Mouse (Mus musculus) midbrain, embryonic 15.5 days (tissue): ENCODE data around the gene Fam187a. TPM values are rescaled to one million over a fixed set of nuclear protein-coding genes. Genes with fewer than 3 reads are reported as not detected.

Experiments used
- ATAC-seq: fragments of 200-750 bp; cut with Nextera tagmentation; replicated peaks from 2 replicates; pipeline ENCODE4 v1.8.0; 2017; ENCODE audit warnings: moderate TSS enrichment
- H3K27ac ChIP-seq: fragments of 300-500 bp; sonication (generic); 2 replicates; pipeline ENCODE4 v1.5.1; 2015; ENCODE audit warnings: mild to moderate bottlenecking, inconsistent platforms
- H3K27me3 ChIP-seq: fragments of 300-500 bp; sonication (generic); replicated peaks from 2 replicates; pipeline ENCODE4 v1.6.1; 2015; ENCODE audit warnings: inconsistent platforms
- H3K36me3 ChIP-seq: fragments of 300-500 bp; sonication (generic); replicated peaks from 2 replicates; pipeline ENCODE4 v1.6.1; 2015; ENCODE audit warnings: inconsistent platforms
- H3K4me1 ChIP-seq: fragments of 300-500 bp; sonication (generic); 2 replicates; pipeline ENCODE4 v1.6.1; 2015; ENCODE audit warnings: inconsistent platforms
- H3K4me2 ChIP-seq: fragments of 300-500 bp; sonication (generic); 2 replicates; pipeline ENCODE4 v1.6.1; 2015; ENCODE audit warnings: inconsistent platforms, mild to moderate bottlenecking, moderate library complexity
- H3K4me3 ChIP-seq: fragments of 300-500 bp; sonication (generic); 2 replicates; pipeline ENCODE4 v1.5.1; 2015; ENCODE audit warnings: mild to moderate bottlenecking, inconsistent platforms
- H3K9ac ChIP-seq: fragments of 300-500 bp; sonication (generic); 2 replicates; pipeline ENCODE4 v1.6.1; 2015; ENCODE audit warnings: mild to moderate bottlenecking, inconsistent platforms
- H3K9me3 ChIP-seq: fragments of 300-500 bp; sonication (generic); 2 replicates; pipeline ENCODE4 v1.6.1; 2016; ENCODE audit warnings: inconsistent platforms
- WGBS: fragments of 180-500 bp; shearing (Covaris S2); methylation state at CpG from one replicate; pipeline ENCODE4 v1.1.7; 2015; ENCODE audit warnings: mixed read lengths; 5-methylcytosine and 5-hydroxymethylcytosine counted together
- polyA plus RNA-seq: library from polyadenylated mRNA; unstranded; fragments of >200 nt; fragmentation: Nextera tagmentation; extraction: Ambion mirVana; gene quantifications from 2 replicates; pipeline ENCODE4 v1.2.1, GENCODE M21; 2015

Gene Fam187a
- polyA plus RNA-seq, 1 experiment from 2014 or later: not detected

- WGBS: 60% methylated on average over 9 of the region's 9 CpGs
- no peaks in the 10 kb centered on the region for H3K9me3 ChIP-seq
- peak; percentile 63 for ATAC-seq
- no peak overlapping the region for H3K27ac ChIP-seq
- peaks cover 21% of the 10 kb centered on the region for H3K27me3 ChIP-seq
- no peak overlapping the region for H3K4me3 ChIP-seq
- no peak overlapping the region for H3K4me2 ChIP-seq
- no peaks in the 10 kb centered on the region for H3K36me3 ChIP-seq
- H3K4me1 ChIP-seq: peaks cover under 1% of the 10 kb centered on the region; the same call in 1 of the 2 replicates
- no peak overlapping the region for H3K9ac ChIP-seq
Observed at GRCm38 (mm10) chr11:102898408-102898807, 13.4 kb downstream of the Fam187a start.

DNA sequence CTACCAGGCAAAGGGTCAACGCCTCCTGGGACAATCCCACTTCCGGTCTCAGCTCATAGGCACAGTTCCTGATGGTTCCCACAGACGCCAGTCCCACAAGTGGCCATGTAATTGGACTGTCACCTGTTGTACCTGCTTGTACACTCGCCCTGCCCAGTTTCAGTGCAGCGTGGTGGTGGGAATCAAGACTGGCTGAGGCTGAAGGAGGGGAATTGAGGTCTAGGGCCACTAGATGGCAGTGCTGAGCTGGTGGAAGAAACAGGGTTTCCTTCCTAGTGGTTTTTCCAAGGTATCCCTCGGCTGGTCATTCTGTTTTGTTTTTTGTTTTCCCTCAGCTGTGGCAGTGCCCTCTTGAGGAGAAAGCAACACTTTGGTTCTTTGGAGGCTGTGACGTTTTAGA, 15.8 kb downstream of the Fam187a start, which contains the start of gene Gfap:
Gene Gfap, minus strand, starts transcription at position 150 of the 400 bp plus-strand sequence.
- no peak within 1 kb of the TSS for H3K4me3 ChIP-seq
- 14% methylated on average over 7 of the region's 7 CpGs for WGBS
- H3K4me2 ChIP-seq: no peak within 1 kb of the TSS
- no peaks in the 10 kb centered on the region for H3K9me3 ChIP-seq
- H3K27ac ChIP-seq: no peak within 1 kb of the TSS
- H3K36me3 ChIP-seq: no peaks in the 10 kb centered on the region
- no peaks in the 10 kb centered on the region for H3K27me3 ChIP-seq
- H3K9ac ChIP-seq: no peak within 1 kb of the TSS
- 0 out of 2 replicates have a peak, but pooled peaks have one; percentile 30 for ATAC-seq
- no peaks in the 10 kb centered on the region for H3K4me1 ChIP-seq

DNA sequence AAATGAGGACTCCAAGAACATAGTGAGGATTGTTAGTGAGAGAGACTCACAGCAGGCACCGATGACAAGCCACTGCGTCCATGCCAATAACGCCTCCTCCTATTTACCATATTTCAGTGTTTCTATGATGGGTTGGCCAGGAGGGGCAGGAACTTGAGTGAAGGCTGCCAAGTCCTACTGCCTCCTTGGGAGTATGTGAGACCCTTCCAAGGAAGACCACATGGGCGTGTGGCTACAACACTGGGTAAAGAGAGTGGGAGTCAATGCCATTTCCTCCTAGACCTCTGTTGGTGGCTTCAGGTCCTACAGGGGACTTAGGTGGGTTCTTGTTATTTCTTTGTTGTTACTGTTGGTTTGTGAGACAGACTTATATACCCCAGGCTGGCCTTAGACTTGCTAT, 16.2 kb downstream of the Fam187a start:
- 0 out of 2 replicates have a peak, but pooled peaks have one; percentile 39 for ATAC-seq
- 61% methylated on average over 4 of the region's 4 CpGs for WGBS
- H3K9ac ChIP-seq: no peak overlapping the region
- H3K36me3 ChIP-seq: no peaks in the 10 kb centered on the region
- H3K27me3 ChIP-seq: no peaks in the 10 kb centered on the region
- H3K27ac ChIP-seq: no peak overlapping the region
- H3K4me2 ChIP-seq: no peak overlapping the region
- no peak overlapping the region for H3K4me3 ChIP-seq
- no peaks in the 10 kb centered on the region for H3K4me1 ChIP-seq
- no peaks in the 10 kb centered on the region for H3K9me3 ChIP-seq

DNA sequence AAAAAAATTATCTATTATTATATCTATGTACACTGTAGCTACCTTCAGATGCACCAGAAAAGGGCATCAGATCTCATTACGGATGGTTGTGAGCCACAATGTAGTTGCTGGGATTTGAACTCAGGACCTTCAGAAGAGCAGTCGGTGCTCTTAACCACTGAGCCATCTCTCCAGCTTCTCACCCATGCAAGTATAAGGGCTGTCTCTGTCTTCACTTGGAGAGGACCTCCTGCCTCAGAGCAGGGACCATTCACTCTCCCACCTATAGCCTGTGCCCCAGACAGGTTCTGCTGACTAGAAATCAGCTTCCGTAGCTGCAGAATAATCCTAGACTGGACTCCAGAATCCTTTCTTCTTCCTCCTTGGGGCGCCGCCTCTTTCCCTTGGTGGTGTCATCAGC, 17.1 kb downstream of the Fam187a start:
- H3K36me3 ChIP-seq: no peaks in the 10 kb centered on the region
- H3K4me3 ChIP-seq: no peak overlapping the region
- H3K4me2 ChIP-seq: no peak overlapping the region
- 71% methylated on average over 5 of the region's 5 CpGs for WGBS
- H3K9me3 ChIP-seq: no peaks in the 10 kb centered on the region
- no peaks in the 10 kb centered on the region for H3K4me1 ChIP-seq
- ATAC-seq: no peak
- H3K27me3 ChIP-seq: no peaks in the 10 kb centered on the region
- no peak overlapping the region for H3K27ac ChIP-seq
- no peak overlapping the region for H3K9ac ChIP-seq

- H3K9ac ChIP-seq: no peak overlapping the region
- no peak overlapping the region for H3K27ac ChIP-seq
- H3K4me1 ChIP-seq: no peaks in the 10 kb centered on the region
- WGBS: 79% methylated on average over 7 of the region's 7 CpGs
- H3K4me2 ChIP-seq: no peak overlapping the region
- no peaks in the 10 kb centered on the region for H3K36me3 ChIP-seq
- ATAC-seq: no peak
- H3K9me3 ChIP-seq: no peaks in the 10 kb centered on the region
- H3K4me3 ChIP-seq: no peak overlapping the region
- no peaks in the 10 kb centered on the region for H3K27me3 ChIP-seq
Observed at GRCm38 (mm10) chr11:102903654-102904053, 18.7 kb downstream of the Fam187a start.

DNA sequence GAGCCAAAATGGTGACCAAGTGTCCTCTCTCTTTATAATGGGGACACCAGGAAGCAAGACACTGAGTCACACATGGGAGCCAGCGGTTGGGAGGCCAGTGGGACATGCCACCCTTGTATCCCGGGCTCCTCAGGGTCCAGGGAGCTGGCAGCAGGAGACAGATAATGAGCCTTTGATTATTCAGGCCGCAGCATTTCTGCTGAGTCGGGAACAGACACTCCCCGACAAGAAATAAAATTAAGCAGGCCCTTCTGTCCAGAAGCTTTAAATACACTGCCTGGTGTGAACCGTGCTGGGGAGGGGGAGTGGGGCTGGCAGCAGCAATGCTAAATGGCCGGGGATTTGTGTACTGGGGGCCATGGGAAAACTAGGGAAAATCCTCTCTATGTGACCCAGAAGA, 26.4 kb downstream of the Fam187a start:
- no peaks in the 10 kb centered on the region for H3K9me3 ChIP-seq
- no peak for ATAC-seq
- H3K36me3 ChIP-seq: no peaks in the 10 kb centered on the region
- no peak overlapping the region for H3K4me3 ChIP-seq
- no peak overlapping the region for H3K4me2 ChIP-seq
- H3K27ac ChIP-seq: no peak overlapping the region
- no peaks in the 10 kb centered on the region for H3K4me1 ChIP-seq
- no peaks in the 10 kb centered on the region for H3K27me3 ChIP-seq
- H3K9ac ChIP-seq: no peak overlapping the region
- WGBS: 72% methylated on average over 7 of the region's 7 CpGs

DNA sequence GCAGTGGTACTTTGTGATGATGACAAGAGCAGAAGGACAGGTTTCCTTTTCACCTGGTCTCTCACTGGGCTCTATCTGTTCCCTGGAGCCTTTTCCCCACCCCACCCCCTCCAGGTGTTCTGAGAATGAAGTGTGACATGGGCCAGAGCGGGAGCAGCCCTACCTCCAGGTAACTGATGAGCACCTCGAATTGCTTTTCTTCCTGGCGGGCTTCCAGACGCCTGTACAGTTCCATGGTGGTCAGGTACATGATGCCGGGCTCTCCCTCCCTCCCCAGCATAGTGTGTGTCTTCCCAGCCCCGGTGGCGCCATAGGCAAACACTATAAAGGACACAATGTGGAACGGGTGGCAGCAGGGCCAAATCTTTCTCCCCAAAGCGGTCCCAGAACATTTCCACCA, 30.4 kb downstream of the Fam187a start:
- ATAC-seq: no peak
- Histone ChIP-seq H3K9ac (no peak overlapping the region), H3K4me1 (no peaks in the 10 kb centered on the region), H3K27me3 (no peaks in the 10 kb centered on the region), H3K36me3 (no peaks in the 10 kb centered on the region), H3K4me3 (no peak overlapping the region), H3K9me3 (no peaks in the 10 kb centered on the region), H3K4me2 (no peak overlapping the region), H3K27ac (no peak overlapping the region)
- WGBS: 93% methylated on average over 9 of the region's 9 CpGs

- Histone ChIP-seq H3K9me3 (no peaks in the 10 kb centered on the region), H3K9ac (no peak overlapping the region), H3K4me3 (no peak overlapping the region), H3K36me3 (no peaks in the 10 kb centered on the region), H3K4me1 (peaks cover 9% of the 10 kb centered on the region), H3K27ac (no peak overlapping the region), H3K4me2 (no peak overlapping the region), H3K27me3 (no peaks in the 10 kb centered on the region; the same call in 1 of the 2 replicates)
- 76% methylated on average over 4 of the region's 4 CpGs for WGBS
- no peak for ATAC-seq
Observed at GRCm38 (mm10) chr11:102918077-102918476, 33.1 kb downstream of the Fam187a start.

GRCm38 (mm10) chr11:102921491-102921890, 36.5 kb downstream of the Fam187a start:
- ATAC-seq: no peak
- no peak overlapping the region for H3K27ac ChIP-seq

DNA sequence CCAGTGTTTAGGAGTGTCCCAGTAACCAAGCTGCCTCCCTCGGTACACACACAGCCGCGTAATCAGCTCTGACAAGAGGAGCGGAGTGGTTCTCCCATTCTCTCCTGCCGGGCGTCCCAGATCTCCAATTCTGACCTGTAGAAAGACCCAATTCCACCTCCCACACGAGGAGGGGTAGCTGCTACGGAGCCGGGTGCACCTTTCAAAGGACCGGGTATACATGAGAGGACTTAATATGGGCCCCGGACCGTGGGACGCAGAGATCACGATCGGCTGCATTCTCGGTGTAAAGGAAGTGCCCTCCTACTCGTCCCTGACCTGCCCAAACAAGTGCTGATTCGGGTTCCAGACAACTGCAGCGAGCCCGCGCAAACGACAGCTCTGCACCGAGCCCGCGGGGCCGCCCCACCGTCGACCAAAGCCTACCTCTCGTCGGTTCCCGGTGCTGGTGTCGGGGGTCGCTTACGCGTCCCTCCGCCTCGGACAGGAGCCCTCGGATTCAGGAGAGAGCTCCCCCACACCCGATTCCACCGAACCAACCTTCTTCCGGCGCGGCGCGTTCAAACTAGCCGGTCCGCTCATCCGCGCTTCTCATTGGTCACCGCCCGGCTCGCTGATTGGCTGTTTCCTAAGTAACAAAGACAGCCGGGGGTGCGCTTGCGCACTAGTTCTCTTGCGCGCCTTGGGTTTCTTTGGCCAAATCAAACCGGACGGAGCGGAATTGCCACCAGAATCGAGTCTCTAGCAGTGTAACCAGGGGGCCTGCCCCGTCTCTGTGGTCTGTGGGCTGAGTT, 39.8 kb downstream of the Fam187a start, which contains the start of gene Kif18b:
Gene Kif18b, minus strand, starts transcription at position 568 of the 794 bp plus-strand sequence.
- no peaks in the 10 kb centered on the region for H3K36me3 ChIP-seq
- peak within 1 kb of the TSS; percentile 49 for H3K4me3 ChIP-seq
- H3K9me3 ChIP-seq: no peaks in the 10 kb centered on the region
- H3K27me3 ChIP-seq: no peaks in the 10 kb centered on the region; the same call in 1 of the 2 replicates
- H3K4me1 ChIP-seq: peaks cover 18% of the 10 kb centered on the region
- H3K27ac ChIP-seq: peak within 1 kb of the TSS; percentile 66
- under 1% methylated on average over 62 of the region's 62 CpGs for WGBS
- H3K9ac ChIP-seq: peak within 1 kb of the TSS; percentile 37
- peak within 1 kb of the TSS; percentile 78 for H3K4me2 ChIP-seq
- ATAC-seq: peak; percentile 85

More at GRCm38 (mm10) chr11:102921491-102921890, 36.5 kb downstream of the Fam187a start:
- Histone ChIP-seq H3K9ac (no peak overlapping the region), H3K27me3 (no peaks in the 10 kb centered on the region; the same call in 1 of the 2 replicates), H3K4me1 (peaks cover 18% of the 10 kb centered on the region), H3K4me2 (peak overlapping the region; percentile 10; the same call in 1 of the 2 replicates), H3K4me3 (no peak overlapping the region), H3K9me3 (no peaks in the 10 kb centered on the region), H3K36me3 (no peaks in the 10 kb centered on the region)
- WGBS: 61% methylated on average over 6 of the region's 6 CpGs

GRCm38 (mm10) chr11:102925351-102925717, 40.4 kb downstream of the Fam187a start:
- peak; percentile 14; the same call in 1 of the 2 replicates for ATAC-seq
- 1% methylated on average over 10 of the region's 10 CpGs for WGBS
- peak overlapping the region; percentile 37 for H3K9ac ChIP-seq

GRCm38 (mm10) chr11:102930672-102931071, 45.7 kb downstream of the Fam187a start:
- Histone ChIP-seq H3K9ac (no peak overlapping the region), H3K27ac (no peak overlapping the region), H3K36me3 (no peaks in the 10 kb centered on the region), H3K4me2 (no peak overlapping the region), H3K4me1 (no peaks in the 10 kb centered on the region; the same call in 1 of the 2 replicates), H3K27me3 (no peaks in the 10 kb centered on the region), H3K9me3 (no peaks in the 10 kb centered on the region), H3K4me3 (no peak overlapping the region)
- 89% methylated on average over 10 of the region's 10 CpGs for WGBS
- ATAC-seq: no peak

More at GRCm38 (mm10) chr11:102925351-102925717, 40.4 kb downstream of the Fam187a start:
- Histone ChIP-seq H3K27me3 (no peaks in the 10 kb centered on the region; the same call in 1 of the 2 replicates), H3K27ac (peak overlapping the region; percentile 66), H3K36me3 (no peaks in the 10 kb centered on the region), H3K9me3 (no peaks in the 10 kb centered on the region), H3K4me1 (peaks cover 18% of the 10 kb centered on the region), H3K4me3 (peak overlapping the region; percentile 49), H3K4me2 (peak overlapping the region; percentile 78)
